Mouse (Mus musculus): Measurements from ENCODE around the gene Gm20605. TPM values are rescaled to one million over a fixed set of nuclear protein-coding genes. Genes with fewer than 3 reads are reported as not detected.

Gm20605 gene
- polyA plus RNA-seq, 2 experiments: 3.2 to 6.0 TPM

GRCm38 (mm10) chr5:137679726-137680125, 50.8 kb downstream of the Gm20605 start:
- Histone ChIP-seq H3K27ac (no peak overlapping the region), H3K4me1 (replicated peaks; ENCODE audit: control insufficient read depth in 2 of 2, insufficient read depth in 2 of 2, low read length in 1 of 2) (peaks cover 12% of the 10 kb centered on the region in 2 experiments), H3K9ac (replicated peaks) (no peak overlapping the region), H3K36me3 (replicated peaks; ENCODE audit: control insufficient read depth, insufficient read depth, low read depth) (peaks cover 31% of the 10 kb centered on the region), H3K4me3 (ENCODE audit: insufficient read depth in 1 of 2, low read depth in 2 of 2, low read length in 2 of 2) (no peak overlapping the region), H3K27me3 (ENCODE audit: control insufficient read depth, insufficient read depth, low read length) (no peaks in the 10 kb centered on the region), H3K9me3 (ENCODE audit: control insufficient read depth, low read length) (no peaks in the 10 kb centered on the region), H3K4me2 (ENCODE audit: low read depth) (no peak overlapping the region)
- no peak for ATAC-seq (ENCODE audit: insufficient read depth)
- TF ChIP-seq CTCF (IDR thresholded peaks at IDR 0.05; ENCODE audit: low read depth) (no peak), EP300 (IDR thresholded peaks at IDR 0.05; ENCODE audit: low read depth) (no peak)
- WGBS (ENCODE audit: insufficient replicate concordance): 87% methylated on average over 4 of the region's 4 CpGs
- no peak for DNase-seq (ENCODE audit: low read depth in 3 of 3, low spot score in 3 of 3)

DNA sequence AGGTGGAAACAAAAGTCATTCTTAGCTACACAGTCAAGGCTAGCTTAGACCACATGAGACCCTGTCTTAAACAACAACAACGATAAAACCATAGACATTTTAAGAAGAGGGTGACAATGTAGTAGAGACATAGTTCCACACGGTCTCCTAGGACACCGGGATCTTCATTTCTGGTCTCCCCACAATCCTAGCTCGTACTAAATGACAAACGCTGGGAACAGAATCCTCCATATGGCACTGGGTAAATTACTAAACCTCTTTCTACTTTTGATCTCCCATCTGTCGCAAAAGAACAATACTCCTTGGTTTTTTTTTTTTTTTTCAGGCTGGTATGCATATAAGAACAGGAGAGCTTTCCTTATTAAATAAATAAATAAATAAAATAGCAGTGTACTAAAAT, 53.6 kb downstream of the Gm20605 start:
- Histone ChIP-seq H3K27me3 (ENCODE audit: control insufficient read depth, insufficient read depth, low read length) (no peaks in the 10 kb centered on the region), H3K4me1 (replicated peaks; ENCODE audit: control insufficient read depth in 2 of 2, insufficient read depth in 2 of 2, low read length in 1 of 2) (peaks cover 29 to 34% of the 10 kb centered on the region in 2 experiments), H3K9ac (replicated peaks) (peak overlapping the region; percentile 73), H3K9me3 (ENCODE audit: control insufficient read depth, low read length) (no peaks in the 10 kb centered on the region), H3K36me3 (replicated peaks; ENCODE audit: control insufficient read depth, insufficient read depth, low read depth) (peaks cover 21% of the 10 kb centered on the region), H3K4me3 (ENCODE audit: insufficient read depth in 1 of 2, low read depth in 2 of 2, low read length in 2 of 2) (peak overlapping the region; percentile 21 to 69; a peak in 3 of 4 replicates), H3K4me2 (ENCODE audit: low read depth) (peak overlapping the region; percentile 70), H3K27ac (no peak overlapping the region)
- ATAC-seq (ENCODE audit: insufficient read depth) (no peak), DNase-seq (ENCODE audit: low read depth in 3 of 3, low spot score in 3 of 3) (no peak)
- no peak for TF ChIP-seq EP300 (IDR thresholded peaks at IDR 0.05; ENCODE audit: low read depth)
- no peak for TF ChIP-seq CTCF (IDR thresholded peaks at IDR 0.05; ENCODE audit: low read depth)
- WGBS (ENCODE audit: insufficient replicate concordance): 84% methylated on average over 6 of the region's 6 CpGs

DNA sequence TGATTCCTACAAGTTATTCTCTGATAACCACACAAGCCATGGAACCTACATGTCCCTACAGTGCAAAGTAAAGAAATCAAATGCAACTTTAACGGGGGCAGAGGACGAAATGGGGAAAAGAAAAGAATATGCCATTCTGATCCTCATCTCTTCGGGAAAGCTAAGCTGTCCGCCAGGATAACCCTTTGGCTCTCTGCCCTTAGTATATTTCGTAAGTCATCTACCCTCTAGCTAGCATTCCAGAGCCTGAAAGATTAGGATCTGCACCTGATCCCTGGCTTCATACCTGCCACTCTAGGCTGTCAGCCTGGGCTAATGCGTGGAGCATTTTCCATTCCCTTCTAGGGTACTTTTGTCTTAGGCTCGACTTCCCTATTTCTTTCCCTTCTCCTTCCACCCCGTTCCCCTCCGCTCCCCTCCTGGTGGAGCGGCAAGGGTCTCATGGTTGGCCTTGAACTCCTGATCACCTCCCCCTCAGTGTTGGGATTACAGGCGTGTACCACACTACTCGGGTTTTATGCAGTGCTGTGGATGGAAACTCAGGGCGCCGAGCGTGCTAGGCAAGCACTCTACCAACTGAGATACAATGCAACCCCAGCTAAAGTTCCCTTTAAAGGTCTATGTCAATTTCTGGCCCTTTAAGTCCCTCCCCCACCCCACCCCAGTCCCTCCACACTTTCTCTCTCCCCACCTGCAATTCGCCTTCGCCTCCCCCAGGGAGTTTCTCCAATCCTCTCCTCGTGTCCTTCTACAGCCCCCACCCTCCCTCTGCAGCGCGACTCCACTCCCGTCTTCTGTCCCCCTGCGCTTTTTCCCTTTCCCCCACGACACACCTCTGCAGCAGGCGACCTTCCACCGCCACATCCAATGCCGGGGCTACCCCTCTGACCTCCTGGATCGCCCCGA, 54.7 kb downstream of the Gm20605 start:
- Histone ChIP-seq H3K27ac (peak overlapping the region; percentile 61), H3K9me3 (ENCODE audit: control insufficient read depth, low read length) (no peaks in the 10 kb centered on the region), H3K4me3 (ENCODE audit: insufficient read depth in 1 of 2, low read depth in 2 of 2, low read length in 2 of 2) (peak overlapping the region; percentile 69 to 85), H3K4me2 (ENCODE audit: low read depth) (peak overlapping the region; percentile 70), H3K9ac (replicated peaks) (peak overlapping the region; percentile 73), H3K36me3 (replicated peaks; ENCODE audit: control insufficient read depth, insufficient read depth, low read depth) (peaks cover 21% of the 10 kb centered on the region), H3K27me3 (ENCODE audit: control insufficient read depth, insufficient read depth, low read length) (no peaks in the 10 kb centered on the region), H3K4me1 (replicated peaks; ENCODE audit: control insufficient read depth in 2 of 2, insufficient read depth in 2 of 2, low read length in 1 of 2) (peaks cover 39% of the 10 kb centered on the region in 2 experiments)
- ATAC-seq (ENCODE audit: insufficient read depth) (no peak), DNase-seq (ENCODE audit: low read depth in 3 of 3, low spot score in 3 of 3) (no peak)
- TF ChIP-seq EP300 (IDR thresholded peaks at IDR 0.05; ENCODE audit: low read depth) (no peak), CTCF (IDR thresholded peaks at IDR 0.05; ENCODE audit: low read depth) (no peak; the same call in 1 of the 2 replicates)
- 5% methylated on average over 28 of the region's 28 CpGs for WGBS (ENCODE audit: insufficient replicate concordance)

DNA sequence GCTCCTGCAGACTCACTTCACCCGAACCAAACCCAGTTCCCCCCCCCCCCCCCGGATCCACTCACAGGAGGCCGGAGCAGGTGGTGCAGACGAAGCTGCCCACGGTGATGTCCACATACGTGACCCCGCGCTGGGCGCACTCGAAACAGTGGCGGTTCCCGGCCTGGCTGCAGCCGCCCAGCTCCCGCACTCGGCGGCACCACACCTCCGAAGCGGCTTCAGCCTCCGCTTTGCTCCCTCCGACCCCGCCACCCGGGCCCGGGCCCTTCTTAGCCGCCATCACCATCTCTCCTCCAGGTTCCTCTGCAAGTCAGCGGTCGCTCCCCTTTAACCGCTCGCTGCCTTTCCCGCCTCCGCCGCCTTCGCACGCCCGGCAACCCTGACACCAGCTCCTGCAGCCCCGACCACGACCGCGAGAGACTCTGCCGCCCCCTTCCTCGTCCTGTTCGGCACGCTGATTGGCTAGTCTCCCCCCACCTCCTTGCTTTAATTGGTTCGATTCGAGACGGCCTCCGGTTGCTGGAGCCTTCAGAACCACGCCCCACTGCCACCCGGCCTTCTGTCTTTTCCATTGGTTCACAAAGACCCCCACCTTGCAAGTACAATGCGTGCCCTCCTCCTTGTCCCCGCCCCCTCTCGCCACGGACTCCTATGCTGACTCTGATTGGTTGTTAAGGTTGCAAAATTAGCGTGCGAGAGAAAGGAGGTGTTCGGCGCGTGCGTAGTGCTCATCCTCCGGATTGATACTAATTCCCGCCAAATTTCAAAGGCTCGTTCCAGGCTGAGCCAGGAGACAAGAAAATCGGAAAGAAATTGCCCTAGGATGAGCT, 55.5 kb downstream of the Gm20605 start, which contains the start of gene Agfg2:
Agfg2 (minus strand) TSS at position 433 of the 830 bp plus-strand sequence.
- H3K36me3 ChIP-seq (replicated peaks; ENCODE audit: control insufficient read depth, insufficient read depth, low read depth): peaks cover 18% of the 10 kb centered on the region
- H3K4me2 ChIP-seq (ENCODE audit: low read depth): peak within 1 kb of the TSS; percentile 70
- H3K4me3 ChIP-seq (ENCODE audit: insufficient read depth in 1 of 2, low read depth in 2 of 2, low read length in 2 of 2): peak within 1 kb of the TSS; percentile 69 to 85
- TF ChIP-seq CTCF (IDR thresholded peaks at IDR 0.05; ENCODE audit: low read depth) (peak; percentile 50; the same call in 1 of the 2 replicates), EP300 (IDR thresholded peaks at IDR 0.05; ENCODE audit: low read depth) (peak; percentile 60)
- H3K27ac ChIP-seq: peak within 1 kb of the TSS; percentile 99
- H3K27me3 ChIP-seq (ENCODE audit: control insufficient read depth, insufficient read depth, low read length): no peaks in the 10 kb centered on the region
- under 1% methylated on average over 62 of the region's 62 CpGs for WGBS (ENCODE audit: insufficient replicate concordance)
- peak within 1 kb of the TSS; percentile 76 for H3K9ac ChIP-seq (replicated peaks)
- DNase-seq (ENCODE audit: low read depth in 3 of 3, low spot score in 3 of 3) (peak; percentile 100), ATAC-seq (ENCODE audit: insufficient read depth) (peak; percentile 85)
- no peaks in the 10 kb centered on the region for H3K9me3 ChIP-seq (ENCODE audit: control insufficient read depth, low read length)
- peaks cover 39% of the 10 kb centered on the region in 2 experiments for H3K4me1 ChIP-seq (replicated peaks; ENCODE audit: control insufficient read depth in 2 of 2, insufficient read depth in 2 of 2, low read length in 1 of 2)
